Mouse (Mus musculus): ENCODE measurements around the gene Sytl2.

DNA sequence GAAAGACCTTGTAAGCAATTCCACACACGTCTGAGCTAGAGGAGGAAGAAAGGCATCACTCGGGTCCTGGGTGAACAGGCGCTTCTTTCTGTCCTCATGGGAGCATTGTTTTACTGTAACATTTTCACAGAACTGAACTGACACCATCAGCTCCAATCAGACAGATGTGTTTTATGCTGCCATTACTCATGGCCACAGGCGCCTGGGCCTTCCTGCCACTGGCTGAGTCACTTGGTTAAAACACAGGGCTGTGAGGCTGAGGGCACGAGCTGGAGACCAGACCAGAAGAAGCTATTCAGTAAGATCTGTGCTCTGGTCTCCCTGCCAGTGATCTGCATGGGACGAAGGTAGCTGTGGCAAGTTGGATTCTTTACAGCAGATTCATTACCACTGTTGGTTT lies 6.0 kb downstream of the Sytl2 start:
- TF ChIP-seq CTCF (IDR thresholded peaks at IDR 0.05; ENCODE audit: control insufficient read depth, insufficient read depth, insufficient read length) (no peak), CEBPB (IDR thresholded peaks at IDR 0.05; ENCODE audit: low read depth) (no peak), MYOG (IDR thresholded peaks at IDR 0.05; ENCODE audit: control insufficient read depth, extremely low read depth, insufficient read length) (no peak), MAX (IDR thresholded peaks at IDR 0.05) (peak; percentile 79), USF1 (IDR thresholded peaks at IDR 0.05; ENCODE audit: low read depth) (no peak)

Measured in C2C12 (cell line).